Mouse (Mus musculus) small intestine, adult 2 months (tissue): Measurements from ENCODE around the gene Tpcn2. TPM values are rescaled to one million over a fixed set of nuclear protein-coding genes. Genes with fewer than 3 reads are reported as not detected.

ENCODE experiments used
- H3K27ac ChIP-seq: fragments of 200-500 bp; 2 replicates; pipeline ENCODE4 v1.5.1; 2012; ENCODE audit warnings: low read depth, low read length, control low read depth, inconsistent platforms; ENCODE audit not compliant: insufficient read depth
- H3K27me3 ChIP-seq: fragments of 200-500 bp; 2 replicates; pipeline ENCODE4 v1.6.1; 2012; ENCODE audit warnings: mild to moderate bottlenecking, moderate library complexity, low read length, inconsistent platforms; ENCODE audit not compliant: control insufficient read depth, insufficient read depth
- H3K36me3 ChIP-seq: fragments of 200-500 bp; 2 replicates; pipeline ENCODE4 v1.6.1; 2012; ENCODE audit warnings: mild to moderate bottlenecking, low read length, control low read depth, inconsistent platforms; ENCODE audit not compliant: control insufficient read depth, insufficient read depth
- H3K4me1 ChIP-seq: fragments of 200-500 bp; 2 replicates; pipeline ENCODE4 v1.6.1; 2012; ENCODE audit warnings: low read length, inconsistent platforms, mixed read lengths; ENCODE audit not compliant: control insufficient read depth, insufficient read depth, insufficient read length
- H3K4me3 ChIP-seq: fragments of 200-500 bp; 2 replicates; pipeline ENCODE4 v1.5.1; 2012; ENCODE audit warnings: low read depth, mild to moderate bottlenecking, control low read depth, inconsistent platforms, low read length, moderate library complexity
- CTCF ChIP-seq: fragments of 200-500 bp; IDR thresholded peaks from 2 replicates; pipeline ENCODE4 v1.5.1; 2012; ENCODE audit warnings: low read depth, mild to moderate bottlenecking, control low read depth, inconsistent platforms, low read length, moderate library complexity, mixed read lengths; ENCODE audit not compliant: insufficient replicate concordance, insufficient read length; ENCODE audit errors: extremely low read depth
- POLR2A ChIP-seq: fragments of 200-500 bp; IDR thresholded peaks from 2 replicates; pipeline ENCODE4 v1.6.1; 2012; ENCODE audit warnings: low read depth, mild to moderate bottlenecking, control low read depth, inconsistent platforms, low read length, moderate library complexity
- WGBS: fragments of 180-500 bp; shearing (Covaris S2); methylation state at CpG from one replicate; pipeline ENCODE4 v1.1.7; 2018; 5-methylcytosine and 5-hydroxymethylcytosine counted together
- polyA plus RNA-seq: library from polyadenylated mRNA; depleted of rRNA; stranded (reverse); fragments of >200 nt; gene quantifications from 2 replicates; pipeline ENCODE4 v1.2.3, GENCODE M21; 2012

Gene Tpcn2
- polyA plus RNA-seq, 1 experiment = 8.5 TPM

- no peaks in the 10 kb centered on the region for H3K27me3 ChIP-seq
- H3K4me1 ChIP-seq = peaks cover 23% of the 10 kb centered on the region
- WGBS = 45% methylated on average over 6 of the region's 6 CpGs
- peak overlapping the region; percentile 59; the same call in 1 of the 2 replicates for H3K27ac ChIP-seq
- H3K4me3 ChIP-seq = no peak overlapping the region
- TF ChIP-seq CTCF = no peak
- TF ChIP-seq POLR2A = no peak
- H3K36me3 ChIP-seq = no peaks in the 10 kb centered on the region
Measured at GRCm38 (mm10) chr7:145226641-145227040, 57.2 kb downstream of the Tpcn2 start.

GRCm38 (mm10) chr7:145225626-145226025 is 58.2 kb downstream of the Tpcn2 start:
- Histone ChIP-seq H3K4me3 (no peak overlapping the region), H3K27me3 (no peaks in the 10 kb centered on the region), H3K27ac (no peak overlapping the region), H3K36me3 (no peaks in the 10 kb centered on the region), H3K4me1 (peaks cover 21% of the 10 kb centered on the region)
- 94% methylated on average over 6 of the region's 6 CpGs for whole genome bisulfite sequencing
- TF ChIP-seq CTCF (no peak), POLR2A (no peak)

GRCm38 (mm10) chr7:145221841-145222689 is 61.7 kb downstream of the Tpcn2 start:
- no peak for TF ChIP-seq POLR2A
- TF ChIP-seq CTCF = peak; percentile 52; the same call in 1 of the 2 replicates
- 11% methylated on average over 2 of the region's 2 CpGs for WGBS
- Histone ChIP-seq H3K27me3 (no peaks in the 10 kb centered on the region), H3K4me3 (no peak overlapping the region), H3K36me3 (no peaks in the 10 kb centered on the region), H3K27ac (peak overlapping the region; percentile 53; the same call in 1 of the 2 replicates), H3K4me1 (peaks cover 21% of the 10 kb centered on the region)

- no peak overlapping the region for H3K4me3 ChIP-seq
- no peaks in the 10 kb centered on the region for H3K27me3 ChIP-seq
- TF ChIP-seq CTCF (no peak), POLR2A (no peak)
- H3K36me3 ChIP-seq = no peaks in the 10 kb centered on the region
- H3K27ac ChIP-seq = no peak overlapping the region
- 86% methylated on average over 2 of the region's 2 CpGs for WGBS
- H3K4me1 ChIP-seq = peaks cover 18% of the 10 kb centered on the region
Measured at GRCm38 (mm10) chr7:145221346-145221745, 62.5 kb downstream of the Tpcn2 start.

- 87% methylated on average over 9 of the region's 9 CpGs for WGBS
- Histone ChIP-seq H3K27ac (no peak overlapping the region), H3K27me3 (no peaks in the 10 kb centered on the region), H3K4me3 (no peak overlapping the region), H3K4me1 (peaks cover 11% of the 10 kb centered on the region), H3K36me3 (no peaks in the 10 kb centered on the region)
- no peak for TF ChIP-seq CTCF
- no peak for TF ChIP-seq POLR2A
Measured at GRCm38 (mm10) chr7:145219420-145219831, 64.4 kb downstream of the Tpcn2 start.

- Histone ChIP-seq H3K27ac (no peak overlapping the region), H3K4me3 (no peak overlapping the region), H3K36me3 (no peaks in the 10 kb centered on the region), H3K27me3 (no peaks in the 10 kb centered on the region), H3K4me1 (no peaks in the 10 kb centered on the region)
- TF ChIP-seq POLR2A = no peak
- TF ChIP-seq CTCF = no peak; the same call in 1 of the 2 replicates
- 61% methylated on average over 1 of the region's 1 CpGs for WGBS
Measured at GRCm38 (mm10) chr7:145216591-145216990, 67.2 kb downstream of the Tpcn2 start.

GRCm38 (mm10) chr7:145215476-145215875 is 68.3 kb downstream of the Tpcn2 start:
- WGBS = 85% methylated on average over 4 of the region's 4 CpGs
- Histone ChIP-seq H3K4me3 (no peak overlapping the region), H3K27ac (no peak overlapping the region), H3K4me1 (no peaks in the 10 kb centered on the region), H3K27me3 (no peaks in the 10 kb centered on the region), H3K36me3 (no peaks in the 10 kb centered on the region)
- TF ChIP-seq POLR2A (no peak), CTCF (no peak)
